Mouse (Mus musculus): ENCODE data around the gene Foxl1.

Foxl1 gene

DNA sequence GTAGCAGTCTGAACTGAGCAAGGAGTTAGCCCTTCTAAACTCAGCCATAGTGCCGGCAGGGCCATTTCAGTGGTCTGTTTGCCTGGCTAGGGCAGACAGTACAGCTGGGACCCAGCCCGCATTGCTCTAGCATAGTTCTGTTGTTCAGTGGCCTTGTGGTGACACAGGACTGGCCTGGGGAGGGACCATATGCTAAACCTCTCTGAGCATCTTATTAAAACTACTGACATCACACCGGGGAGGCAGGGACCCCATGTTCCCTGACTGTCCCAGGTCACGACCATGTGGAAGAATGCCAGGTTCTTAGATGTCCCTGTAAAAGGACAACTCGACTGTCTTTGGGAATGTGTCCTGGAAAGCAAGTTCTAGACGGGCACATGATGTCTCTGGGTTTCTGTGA lies 35.6 kb upstream of the Foxl1 start:
- in situ Hi-C loops (cut with MboI; ENCODE audit: unreplicated experiment in 2 of 2): loop anchor here (5.0 kb wide), 2 partner anchors 265 to 415 kb away; no protein-coding TSS in a partner anchor

DNA sequence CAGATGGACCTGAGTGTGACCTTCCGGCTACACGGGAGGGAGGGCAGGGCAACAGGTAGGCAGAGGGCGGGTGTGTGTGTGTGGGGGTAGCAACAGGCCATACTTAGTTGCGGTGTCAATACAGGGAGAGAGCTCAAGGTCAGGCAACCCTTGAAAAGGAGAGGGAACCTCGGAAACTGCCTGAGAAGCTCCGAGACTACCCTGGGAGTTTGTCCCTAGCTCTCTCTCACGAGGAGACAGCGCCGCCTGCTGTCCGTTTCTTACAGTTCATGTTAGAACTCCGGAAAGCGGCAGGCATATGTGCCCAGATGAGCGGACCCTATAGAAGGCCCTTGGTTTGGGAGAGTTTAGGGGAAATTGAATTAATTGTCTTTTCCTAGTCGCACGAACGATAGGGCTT lies 35.1 kb upstream of the Foxl1 start:
- in situ Hi-C loops (cut with MboI; ENCODE audit: unreplicated experiment in 2 of 2): loop anchor here (5.0 kb wide), 2 partner anchors 265 to 415 kb away; no protein-coding TSS in a partner anchor

DNA sequence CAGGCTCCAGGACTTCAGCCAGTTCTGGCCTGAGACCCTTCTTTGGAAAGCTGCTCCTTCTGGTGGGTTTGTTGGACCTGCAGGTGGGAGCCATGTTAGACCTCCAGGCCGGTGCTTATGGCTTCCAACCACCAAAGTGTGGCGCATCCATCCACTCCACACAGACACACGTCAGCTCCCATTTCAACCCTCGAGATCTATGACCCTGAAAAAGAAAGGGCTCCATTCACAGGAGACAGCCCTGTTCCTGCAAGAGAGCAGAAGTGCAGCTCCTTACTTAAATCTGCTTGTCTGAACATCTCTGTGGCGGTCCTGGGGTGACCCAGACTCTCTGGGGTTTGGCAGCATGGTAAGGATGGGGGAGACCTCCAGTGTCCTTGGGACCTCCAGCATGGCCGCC lies 34.2 kb upstream of the Foxl1 start:
- in situ Hi-C loops (cut with MboI; ENCODE audit: unreplicated experiment in 2 of 2): loop anchor here (5.0 kb wide), 2 partner anchors 266 to 416 kb away; no protein-coding TSS in a partner anchor

DNA sequence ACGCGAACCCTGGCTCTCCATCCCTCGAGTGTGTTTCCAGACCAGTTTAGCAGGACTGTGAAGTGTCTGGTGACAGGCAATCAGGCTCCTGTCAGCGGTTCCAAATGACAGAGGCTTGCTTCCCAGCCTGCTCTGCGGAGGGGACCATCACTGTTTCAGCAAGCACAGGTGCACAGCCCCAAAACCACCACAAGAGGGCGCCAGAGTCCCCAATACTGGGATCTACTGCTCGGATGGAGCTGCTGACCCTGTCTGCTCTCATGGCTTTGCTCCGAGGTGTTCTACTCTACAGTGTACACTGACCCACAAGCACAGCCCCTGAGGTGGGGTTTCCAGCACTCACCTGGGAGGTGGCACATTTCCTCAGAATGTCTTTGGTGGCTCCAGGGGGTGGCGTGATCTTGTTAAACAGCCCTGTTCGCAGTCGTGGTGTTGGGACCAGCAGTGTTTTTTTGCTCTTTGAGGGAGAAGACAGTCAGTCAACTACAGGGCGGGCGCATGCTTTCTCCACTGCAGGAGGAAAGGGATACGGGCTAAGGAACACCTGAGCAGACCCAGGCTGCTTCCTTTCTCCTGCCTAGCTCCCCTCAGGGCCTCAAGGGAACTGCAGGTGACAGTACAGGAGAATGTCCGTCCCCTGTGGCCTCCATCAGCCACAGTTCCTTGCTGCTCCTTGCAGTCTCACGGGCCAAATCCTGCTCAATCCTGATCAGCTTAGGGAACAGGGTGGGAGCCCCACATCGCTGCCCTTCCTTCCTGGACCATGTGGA lies 23.5 kb upstream of the Foxl1 start:
- in situ Hi-C loops (cut with MboI; ENCODE audit: unreplicated experiment in 2 of 2): no loop called here

DNA sequence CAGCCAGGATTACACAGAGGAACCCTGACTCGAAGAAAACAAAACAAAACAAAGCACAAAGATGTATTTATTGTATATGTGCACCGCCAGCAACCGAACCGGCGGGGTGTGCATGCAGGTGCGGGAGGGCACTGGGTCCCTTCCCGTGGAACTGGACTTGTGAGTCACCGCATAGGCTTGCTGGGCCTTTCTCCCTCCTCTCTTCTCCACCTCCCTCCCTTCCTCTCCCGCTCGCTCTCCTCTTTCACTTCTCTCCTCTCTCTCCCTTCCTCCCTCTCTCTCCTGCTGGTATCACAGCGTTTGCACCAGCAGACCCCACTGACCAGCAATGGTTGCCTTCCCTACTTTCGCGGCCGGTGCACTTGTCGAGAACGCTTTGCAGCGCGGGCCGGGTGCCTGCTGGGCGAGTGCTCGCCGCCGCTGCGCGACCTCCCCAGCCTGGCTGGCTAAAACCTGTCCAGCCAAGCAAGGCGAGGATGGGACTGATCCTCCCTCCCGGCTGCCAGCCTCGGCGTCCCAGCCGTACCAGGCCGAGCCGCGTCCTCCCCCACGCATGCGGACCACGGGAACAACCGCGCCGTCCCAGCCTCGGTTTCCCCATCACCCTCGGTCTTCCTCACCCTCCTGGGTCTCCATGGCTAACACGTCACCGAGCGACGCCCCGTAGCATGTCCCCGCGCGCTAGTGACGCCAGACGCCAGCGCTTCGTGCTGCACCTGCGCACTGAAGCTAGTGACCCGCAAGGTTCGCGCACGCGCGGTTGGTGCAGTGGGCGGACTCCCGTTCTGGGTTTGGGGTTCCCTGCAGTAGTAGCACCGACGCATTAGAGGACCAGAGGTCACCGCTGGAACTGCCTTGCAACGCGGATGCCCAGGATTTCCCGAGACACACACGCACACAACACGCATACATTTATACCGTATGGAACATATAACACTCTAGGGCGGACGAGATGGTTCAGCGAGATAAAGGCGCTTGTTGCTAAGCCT lies 19.8 kb upstream of the Foxl1 start, which contains the start of gene Mthfsd:
Gene Mthfsd (minus strand): TSS at position 725 of the 989 bp plus-strand sequence.
- in situ Hi-C loops (cut with MboI; ENCODE audit: unreplicated experiment in 2 of 2): no loop called here

DNA sequence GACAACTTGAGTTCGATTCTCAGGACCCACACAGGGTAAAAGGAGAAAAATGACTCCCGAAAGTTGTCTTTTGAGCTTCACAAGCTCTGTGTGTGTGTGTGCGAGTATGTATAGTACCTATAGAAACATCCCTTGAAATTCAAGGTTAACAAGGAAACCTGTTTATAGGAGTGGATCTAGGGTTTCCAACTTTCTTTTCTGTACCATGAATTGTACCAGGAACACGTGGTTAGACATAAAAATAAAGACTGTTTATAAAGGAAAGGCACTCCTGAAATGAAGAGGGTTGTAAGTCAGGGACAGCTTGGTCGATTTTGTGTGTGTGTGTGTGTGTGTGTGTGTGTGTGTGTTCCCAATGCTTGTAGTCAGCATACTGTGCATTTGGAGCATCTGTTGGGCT lies 19.1 kb upstream of the Foxl1 start:
- in situ Hi-C loops (cut with MboI; ENCODE audit: unreplicated experiment in 2 of 2): no loop called here

DNA sequence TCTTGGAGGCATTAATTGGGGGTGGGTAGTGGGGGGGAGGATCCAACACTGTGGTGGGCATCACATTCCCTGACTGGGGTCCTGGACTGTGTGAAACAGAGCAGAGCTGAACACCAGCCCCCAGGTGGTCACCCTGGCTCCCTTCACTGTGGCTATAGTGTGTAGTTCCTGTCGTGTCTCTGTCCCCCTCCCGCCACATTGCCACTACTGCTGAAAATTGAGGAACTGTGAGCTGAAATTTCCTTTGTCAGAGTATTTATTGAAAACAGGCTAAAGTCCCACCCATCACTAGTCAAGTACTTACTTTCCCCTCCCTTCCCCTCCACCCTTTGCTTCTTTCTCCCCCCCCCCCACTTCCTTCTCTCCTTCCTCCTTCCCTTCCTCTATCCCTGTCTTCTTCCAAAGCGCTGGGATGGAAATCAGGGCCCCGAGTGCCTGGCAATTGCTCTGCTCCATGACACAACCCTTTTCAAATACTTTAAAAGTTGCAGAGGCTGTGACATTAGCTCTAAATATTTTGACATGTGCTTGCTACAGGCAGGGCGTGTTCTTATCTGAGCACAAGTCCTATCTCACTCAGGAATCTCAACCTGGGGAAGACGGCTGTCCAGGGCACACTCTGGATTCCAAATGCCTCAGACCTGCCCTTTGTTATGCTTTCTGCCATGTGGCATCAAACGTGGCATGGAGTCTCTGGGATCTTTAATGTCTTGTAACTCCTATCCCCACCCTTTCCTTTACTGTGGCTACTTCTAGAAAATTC lies 16.4 kb upstream of the Foxl1 start:
- in situ Hi-C loops (cut with MboI; ENCODE audit: unreplicated experiment in 2 of 2): loop anchor here (5.0 to 10.0 kb wide), 6 partner anchors 283 to 573 kb away; no protein-coding TSS in a partner anchor

DNA sequence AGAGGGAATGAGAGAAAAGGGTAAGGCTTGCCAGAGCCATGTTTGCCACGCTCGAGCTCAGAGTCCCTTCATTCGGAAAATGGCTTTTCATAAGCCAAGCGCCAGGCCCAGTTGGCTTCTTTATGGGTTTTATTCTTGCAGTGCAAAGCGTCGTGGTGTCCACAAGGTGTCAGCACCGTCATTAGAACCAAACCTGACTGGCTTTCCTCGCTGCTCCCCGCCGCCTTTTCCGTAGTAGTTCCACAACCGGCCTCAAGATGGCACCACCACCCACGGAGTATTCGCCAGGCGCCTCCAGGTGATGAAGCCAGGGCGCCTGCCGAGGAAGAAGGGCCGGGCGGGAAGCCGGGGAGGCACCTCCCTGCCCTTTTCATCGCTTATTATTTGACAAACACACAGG lies 14.5 kb upstream of the Foxl1 start:
- in situ Hi-C loops (cut with MboI; ENCODE audit: unreplicated experiment in 2 of 2): loop anchor here (5.0 to 10.0 kb wide), 6 partner anchors 282 to 572 kb away; no protein-coding TSS in a partner anchor

DNA sequence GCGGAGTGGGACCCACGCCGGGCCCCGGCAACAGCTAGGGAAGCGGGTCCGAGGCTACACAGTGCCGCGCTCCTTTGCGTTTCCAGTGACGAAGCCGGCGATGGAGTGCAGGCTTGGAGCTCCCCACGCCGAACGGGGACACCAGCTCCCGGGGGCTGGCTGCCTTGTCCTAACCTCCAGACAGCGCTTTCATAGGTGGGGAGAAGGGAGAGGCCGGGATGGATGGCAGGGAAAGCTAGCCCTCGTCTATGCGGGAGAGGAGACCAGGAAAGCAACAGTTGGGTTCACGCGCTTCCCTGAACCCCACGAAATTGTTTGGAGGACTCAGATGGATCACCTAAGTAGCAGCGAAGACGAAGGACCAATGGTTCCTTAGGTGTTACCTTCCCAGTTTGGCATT lies 12.6 kb upstream of the Foxl1 start:
- in situ Hi-C loops (cut with MboI; ENCODE audit: unreplicated experiment in 2 of 2): loop anchor here (10.0 kb wide), 3 partner anchors 280 to 570 kb away; no protein-coding TSS in a partner anchor

DNA sequence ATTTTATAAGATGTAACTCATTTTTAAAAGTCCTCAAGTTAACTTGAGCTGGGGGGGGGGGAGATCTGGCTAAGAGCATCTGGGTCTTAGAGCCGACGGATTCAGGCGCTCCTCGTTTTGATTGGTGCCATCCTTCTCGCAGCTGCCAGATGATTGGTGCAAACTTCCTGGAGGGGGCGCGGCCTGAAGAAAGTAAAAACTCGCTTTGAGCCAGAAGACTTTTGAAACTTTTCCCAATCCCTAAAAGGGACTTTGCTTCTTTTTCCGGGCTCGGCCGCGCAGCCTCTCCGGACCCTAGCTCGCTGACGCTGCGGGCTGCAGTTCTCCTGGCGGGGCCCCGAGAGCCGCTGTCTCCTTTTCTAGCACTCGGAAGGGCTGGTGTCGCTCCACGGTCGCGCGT lies 11.8 kb upstream of the Foxl1 start, which contains the start of gene Foxc2:
Gene Foxc2 (plus strand): TSS at position 224 of the 400 bp plus-strand sequence.
- in situ Hi-C loops (cut with MboI; ENCODE audit: unreplicated experiment in 2 of 2): loop anchor here (10.0 kb wide), 3 partner anchors 279 to 569 kb away; no protein-coding TSS in a partner anchor

DNA sequence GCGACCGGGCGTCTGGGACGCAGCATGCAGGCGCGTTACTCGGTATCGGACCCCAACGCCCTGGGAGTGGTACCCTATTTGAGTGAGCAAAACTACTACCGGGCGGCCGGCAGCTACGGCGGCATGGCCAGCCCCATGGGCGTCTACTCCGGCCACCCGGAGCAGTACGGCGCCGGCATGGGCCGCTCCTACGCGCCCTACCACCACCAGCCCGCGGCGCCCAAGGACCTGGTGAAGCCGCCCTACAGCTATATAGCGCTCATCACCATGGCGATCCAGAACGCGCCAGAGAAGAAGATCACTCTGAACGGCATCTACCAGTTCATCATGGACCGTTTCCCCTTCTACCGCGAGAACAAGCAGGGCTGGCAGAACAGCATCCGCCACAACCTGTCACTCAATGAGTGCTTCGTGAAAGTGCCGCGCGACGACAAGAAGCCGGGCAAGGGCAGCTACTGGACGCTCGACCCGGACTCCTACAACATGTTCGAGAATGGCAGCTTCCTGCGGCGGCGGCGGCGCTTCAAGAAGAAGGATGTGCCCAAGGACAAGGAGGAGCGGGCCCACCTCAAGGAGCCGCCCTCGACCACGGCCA lies 11.1 kb upstream of the Foxl1 start:
- in situ Hi-C loops (cut with MboI; ENCODE audit: unreplicated experiment in 2 of 2): loop anchor here (10.0 kb wide), 3 partner anchors 278 to 568 kb away; no protein-coding TSS in a partner anchor

DNA sequence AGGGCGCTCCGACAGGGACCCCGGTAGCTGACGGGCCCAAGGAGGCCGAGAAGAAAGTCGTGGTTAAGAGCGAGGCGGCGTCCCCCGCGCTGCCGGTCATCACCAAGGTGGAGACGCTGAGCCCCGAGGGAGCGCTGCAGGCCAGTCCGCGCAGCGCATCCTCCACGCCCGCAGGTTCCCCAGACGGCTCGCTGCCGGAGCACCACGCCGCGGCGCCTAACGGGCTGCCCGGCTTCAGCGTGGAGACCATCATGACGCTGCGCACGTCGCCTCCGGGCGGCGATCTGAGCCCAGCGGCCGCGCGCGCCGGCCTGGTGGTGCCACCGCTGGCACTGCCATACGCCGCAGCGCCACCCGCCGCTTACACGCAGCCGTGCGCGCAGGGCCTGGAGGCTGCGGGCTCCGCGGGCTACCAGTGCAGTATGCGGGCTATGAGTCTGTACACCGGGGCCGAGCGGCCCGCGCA lies 10.5 kb upstream of the Foxl1 start:
- in situ Hi-C loops (cut with MboI; ENCODE audit: unreplicated experiment in 2 of 2): loop anchor here (10.0 kb wide), 3 partner anchors 278 to 568 kb away; no protein-coding TSS in a partner anchor

DNA sequence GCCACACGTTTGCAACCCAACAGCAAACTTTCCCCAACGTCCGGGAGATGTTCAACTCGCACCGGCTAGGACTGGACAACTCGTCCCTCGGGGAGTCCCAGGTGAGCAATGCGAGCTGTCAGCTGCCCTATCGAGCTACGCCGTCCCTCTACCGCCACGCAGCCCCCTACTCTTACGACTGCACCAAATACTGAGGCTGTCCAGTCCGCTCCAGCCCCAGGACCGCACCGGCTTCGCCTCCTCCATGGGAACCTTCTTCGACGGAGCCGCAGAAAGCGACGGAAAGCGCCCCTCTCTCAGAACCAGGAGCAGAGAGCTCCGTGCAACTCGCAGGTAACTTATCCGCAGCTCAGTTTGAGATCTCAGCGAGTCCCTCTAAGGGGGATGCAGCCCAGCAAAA lies 9.8 kb upstream of the Foxl1 start:
- in situ Hi-C loops (cut with MboI; ENCODE audit: unreplicated experiment in 2 of 2): loop anchor here (10.0 kb wide), 3 partner anchors 277 to 567 kb away; no protein-coding TSS in a partner anchor

DNA sequence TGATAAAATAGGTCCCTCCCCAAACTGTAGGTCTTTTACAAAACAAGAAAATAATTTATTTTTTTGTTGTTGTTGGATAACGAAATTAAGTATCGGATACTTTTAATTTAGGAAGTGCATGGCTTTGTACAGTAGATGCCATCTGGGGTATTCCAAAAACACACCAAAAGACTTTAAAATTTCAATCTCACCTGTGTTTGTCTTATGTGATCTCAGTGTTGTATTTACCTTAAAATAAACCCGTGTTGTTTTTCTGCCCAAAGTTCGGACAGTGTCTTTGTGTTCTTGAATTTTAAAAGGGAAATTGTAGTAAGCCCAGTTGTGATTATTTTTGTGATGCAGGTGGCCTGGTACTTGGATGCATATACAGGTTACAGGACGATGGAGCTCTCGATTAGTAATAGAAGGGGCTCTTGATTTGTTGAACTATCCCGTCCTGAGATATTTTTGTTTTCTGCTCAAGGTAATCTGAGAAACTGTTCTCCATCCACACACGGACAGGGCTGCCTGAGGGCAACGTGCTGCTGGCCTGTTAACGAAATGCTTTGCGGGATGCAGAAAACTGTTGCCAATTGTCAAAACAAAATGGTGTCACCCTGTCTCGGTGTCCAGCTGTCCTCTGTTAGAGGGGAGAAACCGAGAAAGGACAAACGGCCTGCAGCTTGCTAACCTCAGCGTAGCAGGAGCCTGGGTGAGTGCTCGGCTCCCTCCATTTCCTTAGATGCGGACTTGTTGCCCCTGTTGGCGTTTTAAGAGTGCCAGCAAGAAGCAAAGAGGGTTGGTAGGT lies 8.9 kb upstream of the Foxl1 start:
- in situ Hi-C loops (cut with MboI; ENCODE audit: unreplicated experiment in 2 of 2): loop anchor here (10.0 kb wide), 3 partner anchors 276 to 566 kb away; no protein-coding TSS in a partner anchor

DNA sequence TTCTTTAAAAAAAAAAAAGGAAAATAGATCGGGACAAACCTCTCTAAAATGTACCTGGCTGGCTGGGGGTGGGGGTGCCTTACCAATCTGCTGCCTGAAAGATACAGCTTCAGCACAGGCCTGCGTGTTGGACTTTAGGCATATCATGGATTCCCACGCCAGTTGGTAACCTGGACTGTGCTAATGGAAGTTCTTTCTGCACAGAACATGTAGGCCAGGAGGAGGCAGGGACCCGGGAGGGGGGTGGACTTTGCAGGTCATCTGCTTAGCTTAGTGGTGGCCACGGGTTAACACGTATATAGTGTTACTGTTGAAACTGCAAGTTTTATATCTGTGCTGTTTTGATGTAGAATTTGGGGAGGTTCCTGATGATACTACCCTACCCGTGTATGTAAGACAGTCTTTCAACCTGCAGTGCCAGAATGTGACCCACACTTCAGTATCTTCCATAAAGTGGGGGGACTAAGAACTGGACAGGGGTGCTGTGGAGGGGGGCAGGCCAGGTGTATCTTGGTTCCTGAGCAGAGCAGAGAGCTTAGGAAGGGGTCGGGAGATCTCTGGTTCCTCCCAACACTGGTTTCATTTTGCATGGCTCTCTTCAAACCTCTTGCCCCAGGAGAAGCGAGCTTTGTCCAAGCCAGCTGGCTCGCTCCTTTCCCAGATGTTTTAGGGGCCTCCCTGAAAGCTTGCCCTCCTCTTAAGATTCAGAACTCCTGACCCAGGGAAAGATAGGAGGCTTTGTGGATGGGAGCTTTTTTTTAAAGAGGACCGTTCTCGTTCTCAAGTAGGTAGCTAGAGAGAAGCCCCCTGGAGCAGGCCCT lies 7.9 kb upstream of the Foxl1 start:
- in situ Hi-C loops (cut with MboI; ENCODE audit: unreplicated experiment in 2 of 2): loop anchor here (10.0 kb wide), 3 partner anchors 275 to 565 kb away; no protein-coding TSS in a partner anchor

DNA sequence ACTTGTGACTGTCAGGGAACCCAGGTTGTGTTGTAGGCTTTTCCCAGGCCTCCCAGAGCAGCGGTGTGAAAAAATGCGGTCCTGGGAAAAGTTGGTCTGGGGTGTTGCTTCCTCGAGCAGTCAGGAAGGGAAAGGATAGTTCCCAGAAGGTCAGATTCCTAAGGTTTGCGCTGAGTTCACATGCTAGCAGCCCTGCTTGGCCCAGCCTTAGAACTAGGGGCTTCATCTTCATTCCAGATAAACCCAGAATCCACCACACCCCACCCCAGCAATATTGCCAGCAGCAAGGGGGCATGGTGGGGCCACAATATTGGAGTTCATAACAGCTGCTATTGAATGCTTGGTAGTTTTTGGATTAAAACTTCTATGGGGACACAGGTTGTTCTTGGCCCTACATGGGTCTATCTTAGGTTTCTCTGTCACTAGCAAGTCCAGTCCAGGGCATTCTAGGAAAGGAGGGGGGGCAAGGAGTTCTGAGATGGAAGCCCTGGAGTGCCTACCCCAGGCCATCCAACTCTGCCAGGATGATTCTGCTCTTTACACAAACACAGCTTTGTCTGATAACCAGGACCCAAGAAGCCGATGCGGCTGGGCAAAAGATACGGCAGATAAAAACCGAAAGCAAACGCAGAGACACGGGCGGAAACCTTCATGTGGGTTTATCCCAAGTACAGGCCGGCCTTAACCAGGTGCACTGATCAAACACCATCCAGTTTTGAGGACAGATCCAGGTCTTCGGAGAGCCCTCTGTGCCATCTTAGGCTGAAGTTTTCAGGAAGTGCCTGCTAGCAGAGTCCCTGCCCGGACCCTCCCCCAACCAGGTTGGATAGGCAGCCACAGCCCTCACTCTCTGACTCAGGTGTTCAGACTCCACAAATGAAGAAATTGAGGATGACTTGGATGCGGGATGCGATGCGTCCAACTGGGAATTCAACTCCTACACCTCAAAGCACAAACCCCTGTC lies 7.0 kb upstream of the Foxl1 start:
- in situ Hi-C loops (cut with MboI; ENCODE audit: unreplicated experiment in 2 of 2): no loop called here

Data from v-Abl transformed pro-B cells (cell line).